Mouse (Mus musculus) kidney, embryonic 14.5 days (tissue): ENCODE measurements around the gene Slc24a2. TPM values are rescaled to one million over a fixed set of nuclear protein-coding genes. Genes with fewer than 3 reads are reported as not detected.
A peak's percentile ranks its signal among the peaks of the same experiment; 100 is the strongest.

ENCODE experiments used
- ATAC-seq: fragments of 200-750 bp; cut with Nextera tagmentation; 2 replicates; pipeline ENCODE4 v1.8.0; 2017; ENCODE audit warnings: moderate number of reproducible peaks, mild to moderate bottlenecking, moderate TSS enrichment, moderate library complexity; ENCODE audit not compliant: low FRiP score, low TSS enrichment
- H3K27ac ChIP-seq: fragments of 300-500 bp; sonication (generic); 2 replicates; pipeline ENCODE4 v1.5.1; 2014; ENCODE audit warnings: low read depth, mild to moderate bottlenecking, low read length, moderate library complexity, mixed read lengths
- H3K27me3 ChIP-seq: fragments of 300-500 bp; sonication (generic); 2 replicates; pipeline ENCODE4 v1.6.1; 2014; ENCODE audit warnings: mild to moderate bottlenecking, low read length; ENCODE audit not compliant: control insufficient read depth, insufficient read depth
- H3K36me3 ChIP-seq: fragments of 300-500 bp; sonication (generic); 2 replicates; pipeline ENCODE4 v1.6.1; 2014; ENCODE audit warnings: low read length, mixed read lengths; ENCODE audit not compliant: control insufficient read depth, insufficient read depth
- H3K4me1 ChIP-seq: fragments of 300-500 bp; sonication (generic); 2 replicates; pipeline ENCODE4 v1.6.1; 2014; ENCODE audit warnings: low read length, mixed read lengths; ENCODE audit not compliant: control insufficient read depth, insufficient read depth
- H3K4me2 ChIP-seq: fragments of 300-500 bp; sonication (generic); replicated peaks from 2 replicates; pipeline ENCODE4 v1.6.1; 2014; ENCODE audit warnings: low read depth, mild to moderate bottlenecking, low read length
- H3K4me3 ChIP-seq: fragments of 300-500 bp; sonication (generic); 2 replicates; pipeline ENCODE4 v1.5.1; 2014; ENCODE audit warnings: mild to moderate bottlenecking, low read length
- H3K9ac ChIP-seq: fragments of 300-500 bp; sonication (generic); 2 replicates; pipeline ENCODE4 v1.6.1; 2014; ENCODE audit warnings: low read depth, mild to moderate bottlenecking, low read length, moderate library complexity
- H3K9me3 ChIP-seq: fragments of 300-500 bp; sonication (generic); 2 replicates; pipeline ENCODE4 v1.6.1; 2016; ENCODE audit warnings: low read length; ENCODE audit not compliant: control insufficient read depth
- WGBS: fragments of 180-500 bp; shearing (Covaris S2); extraction: QIAGEN DNeasy Blood & Tissue Kit; methylation state at CpG from one replicate; pipeline ENCODE4 v1.1.7; 2014; 5-methylcytosine and 5-hydroxymethylcytosine counted together
- polyA plus RNA-seq: library from polyadenylated mRNA; unstranded; fragments of >200 nt; fragmentation: Nextera tagmentation; extraction: Ambion mirVana; gene quantifications from 2 replicates; pipeline ENCODE4 v1.2.1, GENCODE M21; 2014

Gene Slc24a2
- polyA plus RNA-seq, 1 experiment from 2014 or later, result not detected

- Histone ChIP-seq H3K9me3 (no peaks in the 10 kb centered on the region), H3K4me2 (no peak overlapping the region), H3K27me3 (no peaks in the 10 kb centered on the region), H3K27ac (no peak overlapping the region), H3K4me3 (no peak overlapping the region), H3K9ac (no peak overlapping the region), H3K4me1 (no peaks in the 10 kb centered on the region), H3K36me3 (no peaks in the 10 kb centered on the region)
- WGBS, result 78% methylated on average over 7 of the region's 7 CpGs
- ATAC-seq, result no peak
Measured at GRCm38 (mm10) chr4:87041412-87041997, 188.8 kb downstream of the Slc24a2 start.

DNA sequence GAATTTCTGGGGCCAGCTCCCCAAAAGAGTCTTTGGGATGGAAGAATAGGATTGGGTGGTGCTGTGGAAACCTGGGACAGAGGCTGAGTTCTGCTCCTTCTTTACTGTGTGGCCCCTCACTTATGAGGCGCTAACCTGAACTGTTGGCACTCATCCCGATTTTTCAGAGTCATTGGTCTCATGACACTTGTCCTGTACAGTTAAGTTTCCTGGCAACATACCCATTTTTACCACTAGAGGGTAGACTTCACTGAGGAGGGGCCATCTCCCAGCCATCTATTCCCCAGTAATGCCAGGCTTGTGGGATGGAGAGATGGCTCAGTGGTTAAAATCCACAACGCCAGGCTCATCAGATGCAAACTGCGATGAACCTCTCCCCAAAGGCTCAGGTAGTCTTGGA is 192.7 kb downstream of the Slc24a2 start:
- no peak overlapping the region for H3K4me3 ChIP-seq
- no peaks in the 10 kb centered on the region for H3K27me3 ChIP-seq
- no peak overlapping the region for H3K9ac ChIP-seq
- no peaks in the 10 kb centered on the region for H3K9me3 ChIP-seq
- no peak overlapping the region for H3K27ac ChIP-seq
- WGBS, result 73% methylated on average over 4 of the region's 4 CpGs
- no peak overlapping the region for H3K4me2 ChIP-seq
- H3K4me1 ChIP-seq, result no peaks in the 10 kb centered on the region
- H3K36me3 ChIP-seq, result no peaks in the 10 kb centered on the region
- 0 out of 2 replicates have a peak, but pooled peaks have one; percentile 49 for ATAC-seq

DNA sequence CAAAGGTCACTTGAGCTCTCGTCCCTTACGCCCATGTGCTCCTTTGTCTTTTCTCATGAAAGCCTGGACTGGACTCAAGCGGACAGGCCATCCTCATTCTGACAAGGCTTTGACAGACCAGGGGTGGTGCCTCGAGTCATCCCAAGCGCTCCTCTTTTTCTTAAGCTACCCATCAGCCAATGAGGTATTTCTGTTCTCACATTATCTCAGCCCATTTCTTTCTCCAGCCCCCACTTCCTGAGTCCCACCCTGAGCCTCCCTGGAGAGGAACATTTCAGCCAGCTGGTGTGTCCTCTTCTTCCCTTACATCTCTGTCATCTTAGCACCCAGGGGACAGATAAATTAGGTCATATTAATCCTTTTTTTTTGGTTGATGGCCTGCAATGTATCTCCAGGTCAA is 193.8 kb downstream of the Slc24a2 start:
- H3K4me1 ChIP-seq, result no peaks in the 10 kb centered on the region
- no peaks in the 10 kb centered on the region for H3K27me3 ChIP-seq
- H3K27ac ChIP-seq, result no peak overlapping the region
- H3K4me3 ChIP-seq, result no peak overlapping the region
- no peaks in the 10 kb centered on the region for H3K9me3 ChIP-seq
- H3K36me3 ChIP-seq, result no peaks in the 10 kb centered on the region
- 58% methylated on average over 5 of the region's 5 CpGs for WGBS
- no peak overlapping the region for H3K4me2 ChIP-seq
- H3K9ac ChIP-seq, result no peak overlapping the region
- 0 out of 2 replicates have a peak, but pooled peaks have one; percentile 28 for ATAC-seq

- WGBS, result 85% methylated on average over 10 of the region's 10 CpGs
- ATAC-seq, result no peak
- no peaks in the 10 kb centered on the region for H3K9me3 ChIP-seq
Measured at GRCm38 (mm10) chr4:87035701-87036100, 194.6 kb downstream of the Slc24a2 start.

DNA sequence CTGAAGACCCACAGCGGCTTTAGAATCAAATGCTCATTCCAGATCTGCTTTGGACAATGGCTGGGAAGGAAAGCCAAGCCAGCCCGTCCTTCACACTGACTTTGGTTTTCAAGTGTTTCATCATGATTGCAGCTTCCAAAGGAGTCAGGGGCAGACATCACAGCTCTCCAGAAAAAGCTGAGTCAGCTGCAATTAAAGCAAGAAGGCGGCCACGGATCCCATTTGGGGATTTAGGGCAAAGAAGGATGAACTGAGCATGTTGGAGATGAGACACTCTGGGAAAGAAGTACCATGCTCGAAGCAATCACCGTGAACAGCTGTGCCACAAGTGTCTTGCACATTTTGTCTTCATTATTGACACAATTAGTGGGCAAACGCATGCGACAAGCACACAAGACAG is 197.6 kb downstream of the Slc24a2 start:
- no peak overlapping the region for H3K4me3 ChIP-seq
- no peak for ATAC-seq
- H3K4me1 ChIP-seq, result no peaks in the 10 kb centered on the region
- no peaks in the 10 kb centered on the region for H3K27me3 ChIP-seq
- H3K36me3 ChIP-seq, result no peaks in the 10 kb centered on the region
- H3K9me3 ChIP-seq, result no peaks in the 10 kb centered on the region
- WGBS, result 90% methylated on average over 8 of the region's 8 CpGs
- H3K4me2 ChIP-seq, result no peak overlapping the region
- H3K9ac ChIP-seq, result no peak overlapping the region
- no peak overlapping the region for H3K27ac ChIP-seq

More at GRCm38 (mm10) chr4:87035701-87036100, 194.6 kb downstream of the Slc24a2 start:
- Histone ChIP-seq H3K27me3 (no peaks in the 10 kb centered on the region), H3K9ac (no peak overlapping the region), H3K36me3 (no peaks in the 10 kb centered on the region), H3K27ac (no peak overlapping the region), H3K4me1 (no peaks in the 10 kb centered on the region), H3K4me2 (no peak overlapping the region), H3K4me3 (no peak overlapping the region)

- no peak overlapping the region for H3K4me3 ChIP-seq
- H3K4me2 ChIP-seq, result no peak overlapping the region
- no peaks in the 10 kb centered on the region for H3K4me1 ChIP-seq
- WGBS, result 87% methylated on average over 2 of the region's 2 CpGs
- H3K27me3 ChIP-seq, result no peaks in the 10 kb centered on the region
- H3K36me3 ChIP-seq, result no peaks in the 10 kb centered on the region
- no peak overlapping the region for H3K27ac ChIP-seq
- no peak overlapping the region for H3K9ac ChIP-seq
- no peak for ATAC-seq
- no peaks in the 10 kb centered on the region for H3K9me3 ChIP-seq
Measured at GRCm38 (mm10) chr4:87031076-87031475, 199.2 kb downstream of the Slc24a2 start.

DNA sequence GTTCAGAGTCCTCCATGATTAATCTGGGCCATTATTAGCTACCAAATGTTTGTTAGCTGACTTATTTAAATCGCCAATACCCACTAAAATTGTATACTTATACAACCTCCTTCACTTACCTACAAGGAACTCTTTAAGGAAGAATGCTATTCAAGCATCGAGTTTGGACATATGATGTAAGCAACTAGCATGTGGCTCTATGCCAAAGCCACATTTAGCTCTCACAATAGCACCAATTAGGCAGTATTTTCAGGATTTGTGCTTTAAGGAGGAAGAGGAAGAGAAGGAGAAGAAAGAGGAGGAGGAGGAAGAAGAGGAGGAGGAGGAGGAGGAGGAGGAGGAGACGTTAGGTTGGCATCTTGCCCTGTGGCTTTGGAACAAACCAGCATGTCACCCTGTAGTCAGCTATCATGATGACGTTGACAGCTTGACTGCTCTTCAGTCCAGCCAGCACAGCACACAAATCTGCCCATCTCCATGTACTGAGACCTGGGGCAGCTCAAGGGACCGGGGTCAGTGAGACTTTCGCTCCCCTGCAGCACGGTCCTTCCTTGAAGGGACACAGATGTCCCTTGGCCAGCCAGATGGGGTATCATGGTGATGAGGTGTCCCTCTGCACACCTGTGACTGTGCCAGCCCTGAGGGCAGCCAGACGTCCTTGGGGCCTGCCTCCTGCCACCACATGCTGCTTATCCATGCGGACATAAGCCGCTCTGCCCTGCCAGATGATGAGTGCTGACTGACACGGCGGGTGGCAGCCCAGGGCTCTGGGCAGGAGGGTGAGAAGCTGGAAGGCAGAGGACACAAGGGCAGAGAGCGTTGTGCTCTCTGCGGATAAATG is 203.7 kb downstream of the Slc24a2 start:
- H3K9ac ChIP-seq, result no peak overlapping the region
- no peaks in the 10 kb centered on the region for H3K27me3 ChIP-seq
- H3K4me2 ChIP-seq, result no peak overlapping the region
- no peaks in the 10 kb centered on the region for H3K36me3 ChIP-seq
- ATAC-seq, result peak; percentile 20; the same call in 1 of the 2 replicates
- 72% methylated on average over 14 of the region's 14 CpGs for WGBS
- no peaks in the 10 kb centered on the region for H3K9me3 ChIP-seq
- no peaks in the 10 kb centered on the region for H3K4me1 ChIP-seq
- H3K27ac ChIP-seq, result no peak overlapping the region
- no peak overlapping the region for H3K4me3 ChIP-seq

DNA sequence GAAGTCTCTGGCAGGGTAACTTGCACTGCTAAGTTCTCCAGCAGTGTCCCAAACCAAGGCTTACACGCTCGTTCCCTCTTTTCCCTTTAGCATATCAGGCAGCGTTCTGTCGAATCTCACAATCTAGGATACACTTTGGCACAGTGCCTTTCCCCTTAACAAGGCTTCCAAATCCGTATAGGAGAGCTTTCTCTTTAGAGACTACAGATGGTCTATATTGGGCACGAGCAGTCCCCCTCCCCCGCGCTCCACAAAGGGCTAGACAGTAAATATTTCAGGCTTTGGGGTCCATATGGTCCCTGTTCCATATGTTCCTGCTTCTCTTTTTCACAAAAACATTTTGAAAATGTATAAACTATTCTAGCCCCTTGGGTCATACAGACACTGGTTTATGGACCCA is 205.7 kb downstream of the Slc24a2 start:
- ATAC-seq, result no peak
- Histone ChIP-seq H3K27me3 (no peaks in the 10 kb centered on the region), H3K36me3 (no peaks in the 10 kb centered on the region), H3K9me3 (no peaks in the 10 kb centered on the region), H3K9ac (no peak overlapping the region), H3K4me1 (no peaks in the 10 kb centered on the region), H3K27ac (no peak overlapping the region), H3K4me3 (no peak overlapping the region), H3K4me2 (no peak overlapping the region)
- WGBS, result 78% methylated on average over 8 of the region's 8 CpGs

- ATAC-seq, result no peak
- WGBS, result 41% methylated on average over 3 of the region's 3 CpGs
- H3K4me1 ChIP-seq, result no peaks in the 10 kb centered on the region
- no peak overlapping the region for H3K27ac ChIP-seq
- no peaks in the 10 kb centered on the region for H3K36me3 ChIP-seq
- H3K4me2 ChIP-seq, result no peak overlapping the region
- no peak overlapping the region for H3K4me3 ChIP-seq
- H3K9me3 ChIP-seq, result no peaks in the 10 kb centered on the region
- H3K9ac ChIP-seq, result no peak overlapping the region
- no peaks in the 10 kb centered on the region for H3K27me3 ChIP-seq
Measured at GRCm38 (mm10) chr4:87021542-87021941, 208.7 kb downstream of the Slc24a2 start.
